Mouse (Mus musculus) lung, postnatal 36 days (tissue): ENCODE results near the gene Rhox4f.
"Not testable (repeated sequence)": the region's sequence is repeated elsewhere in the genome, so short reads cannot be mapped to it uniquely, and the experiment has no call there.

Experiments used
- DNase-seq: peaks from one replicate; pipeline ENCODE4 v3.0.0; 2022; ENCODE audit warnings: mixed read lengths

The Rhox4f gene

DNA sequence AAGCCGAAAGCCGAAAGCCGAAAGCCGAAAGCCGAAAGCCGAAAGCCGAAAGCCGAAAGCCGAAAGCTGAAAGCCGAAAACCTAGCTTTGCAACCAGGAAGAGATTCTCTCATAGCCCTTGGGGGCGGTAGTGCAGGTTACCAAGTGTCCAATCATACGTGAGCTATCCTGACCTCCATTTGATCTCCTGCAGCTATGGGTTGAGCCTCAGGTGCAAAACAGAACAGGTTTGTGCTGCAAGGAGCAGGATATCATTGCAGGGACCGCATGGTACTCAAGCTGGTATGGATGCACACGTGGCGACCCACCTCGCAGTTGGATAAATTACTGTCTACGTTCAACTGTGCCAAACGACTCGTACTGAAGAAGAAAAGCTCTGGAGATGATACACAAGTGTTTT, at the start of gene Rhox4f:
Gene Rhox4f (minus strand): TSS at position 101 of the 400 bp plus-strand sequence.
- DNase-seq: not testable (repeated sequence)

DNA sequence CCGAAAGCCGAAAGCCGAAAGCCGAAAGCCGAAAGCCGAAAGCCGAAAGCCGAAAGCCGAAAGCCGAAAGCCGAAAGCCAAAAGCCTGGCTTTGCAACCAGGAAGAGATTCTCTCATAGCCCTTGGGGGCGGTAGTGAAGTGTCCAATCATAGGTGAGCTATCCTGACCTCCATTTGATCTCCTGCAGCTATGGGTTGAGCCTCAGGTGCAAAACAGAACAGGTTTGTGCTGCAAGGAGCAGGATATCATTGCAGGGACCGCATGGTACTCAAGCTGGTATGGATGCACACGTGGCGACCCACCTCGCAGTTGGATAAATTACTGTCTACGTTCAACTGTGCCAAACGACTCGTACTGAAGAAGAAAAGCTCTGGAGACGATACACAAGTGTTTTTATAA, 43.7 kb upstream of the Rhox4f start, which contains the start of gene Rhox4g:
Gene Rhox4g (minus strand): TSS at position 101 of the 400 bp plus-strand sequence.
- DNase-seq: not testable (repeated sequence)

DNA sequence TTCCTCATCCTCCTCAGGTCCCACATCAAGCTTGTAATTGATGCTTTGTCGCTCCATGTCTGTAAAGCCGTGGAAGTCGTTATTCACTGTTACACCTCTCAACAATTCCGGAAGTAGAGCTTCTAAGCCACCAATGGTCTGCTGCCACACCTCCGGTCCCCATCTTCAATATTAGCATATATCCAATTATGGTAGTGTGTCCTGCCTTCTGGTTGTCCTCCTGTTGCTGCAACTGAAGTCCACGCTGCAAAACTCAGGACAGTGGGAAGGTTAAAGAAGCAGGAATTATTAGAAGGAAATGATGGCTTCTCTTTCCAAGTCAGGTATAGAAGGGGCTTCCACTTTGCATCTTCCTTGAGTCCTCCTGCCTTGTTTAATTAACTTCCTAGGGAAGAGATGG, 35.9 kb upstream of the Rhox4f start, which contains the start of gene Rhox2g:
Gene Rhox2g (minus strand): TSS at position 101 of the 400 bp plus-strand sequence.
- DNase-seq: not testable (repeated sequence)

- not testable (repeated sequence) for DNase-seq
Measured at GRCm38 (mm10) chrX:37628512-37628911, 21.0 kb upstream of the Rhox4f start, which contains the start of gene Rhox3g. Gene Rhox3g (minus strand): TSS chrX:37628612.

- not testable (repeated sequence) for DNase-seq
Measured at GRCm38 (mm10) chrX:37580692-37581091, 26.8 kb downstream of the Rhox4f start, which contains the start of gene Rhox3f. Gene Rhox3f (plus strand): TSS chrX:37580992.

DNA sequence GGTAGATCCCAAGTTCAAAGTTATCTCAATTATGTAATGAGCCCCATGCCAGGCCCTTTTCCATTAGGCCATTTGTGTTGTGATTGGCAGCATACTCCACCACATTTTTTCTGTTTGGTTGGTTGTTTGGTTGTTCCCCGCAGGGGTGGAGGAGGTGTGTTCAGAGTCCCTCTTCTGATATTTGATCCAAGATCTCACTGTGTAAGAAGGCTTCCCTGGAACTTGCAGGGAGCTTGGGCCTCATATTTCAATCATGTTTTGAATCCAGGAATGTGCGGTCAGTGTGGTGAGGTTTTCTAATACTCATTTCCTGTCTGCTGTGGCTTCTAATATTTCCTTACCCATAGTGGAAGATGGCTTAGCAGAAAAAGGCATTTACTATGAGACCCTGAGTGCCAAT, 34.9 kb downstream of the Rhox4f start:
- DNase-seq: not testable (repeated sequence)

DNA sequence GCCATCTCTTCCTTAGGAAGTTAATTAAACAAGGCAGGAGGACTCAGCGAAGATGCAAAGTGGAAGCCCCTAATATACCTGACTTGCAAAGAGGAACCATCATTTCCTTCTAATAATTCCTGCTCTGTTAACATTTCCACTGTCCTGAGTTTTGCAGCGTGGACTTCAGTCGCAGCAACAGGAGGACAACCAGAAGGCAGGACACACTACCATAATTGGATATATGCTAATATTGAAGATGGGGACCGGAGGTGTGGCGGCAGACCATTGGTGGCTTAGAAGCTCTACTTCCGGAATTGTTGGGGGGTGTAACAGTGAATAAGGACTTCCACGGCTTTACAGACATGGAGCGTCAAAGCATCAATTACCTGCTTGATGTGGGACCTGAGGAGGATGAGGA, 36.4 kb downstream of the Rhox4f start, which contains the start of gene Rhox2f:
Gene Rhox2f (plus strand): TSS at position 301 of the 400 bp plus-strand sequence.
- not testable (repeated sequence) for DNase-seq

DNA sequence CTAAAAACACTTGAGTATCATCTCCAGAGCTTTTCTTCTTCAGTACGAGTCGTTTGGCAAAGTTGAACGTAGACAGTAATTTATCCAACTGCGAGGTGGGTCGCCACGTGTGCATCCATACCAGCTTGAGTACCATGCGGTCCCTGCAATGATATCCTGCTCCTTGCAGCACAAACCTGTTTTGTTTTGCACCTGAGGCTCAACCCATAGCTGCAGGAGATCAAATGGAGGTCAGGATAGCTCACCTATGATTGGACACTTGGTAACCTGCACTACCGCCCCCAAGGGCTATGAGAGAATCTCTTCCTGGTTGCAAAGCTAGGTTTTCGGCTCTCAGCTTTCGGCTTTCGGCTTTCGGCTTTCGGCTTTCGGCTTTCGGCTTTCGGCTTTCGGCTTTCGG, 50.4 kb downstream of the Rhox4f start, which contains the start of gene Rhox4e:
Gene Rhox4e (plus strand): TSS at position 301 of the 400 bp plus-strand sequence.
- not testable (repeated sequence) for DNase-seq
